Mouse (Mus musculus) adrenal gland, postnatal 14 days (tissue): ENCODE data around the gene Olfr1179. TPM values are rescaled to one million over a fixed set of nuclear protein-coding genes. Genes with fewer than 3 reads are reported as not detected.
"Not testable (repeated sequence)": the region's sequence is repeated elsewhere in the genome, so short reads cannot be mapped to it uniquely, and the experiment has no call there.

Experiments used
- DNase-seq: peaks from one replicate; pipeline ENCODE4 v3.0.0; 2021; ENCODE audit warnings: mixed read lengths
- long read RNA-seq, 2 experiments: library from polyadenylated mRNA; stranded (forward); transcript quantifications; one replicate each; pipeline ENCODE4 v2.0.0; 2021
- total RNA-seq: library from RNA; stranded (reverse); gene quantifications from 2 replicates; pipeline ENCODE4 v1.2.3, GENCODE M21; 2021

Olfr1179 gene
- total RNA-seq, result not detected in 2 replicates
- long read RNA-seq, experiment 1, result 0 reads
- long read RNA-seq, experiment 2, result 0 reads

DNA sequence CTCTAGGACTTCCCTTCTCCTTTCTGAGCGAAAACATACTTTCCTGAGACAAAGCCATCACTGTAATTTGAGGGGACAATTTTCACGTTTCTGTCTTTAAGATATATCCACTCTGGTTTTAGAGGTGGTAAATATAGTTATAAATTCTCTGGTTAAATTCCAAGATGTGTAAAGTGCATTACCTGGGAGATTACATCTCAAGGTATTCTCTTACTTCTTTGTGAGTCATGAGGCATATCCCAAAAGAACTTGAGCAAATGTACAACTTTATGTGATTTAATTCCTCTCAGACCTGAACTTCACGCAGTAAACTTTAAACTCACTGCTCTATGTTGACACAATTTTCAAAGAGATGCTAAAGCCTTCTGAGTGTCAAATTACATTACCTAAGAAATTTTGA is at the start of gene Olfr1179:
TSS of gene Olfr1179 (minus strand) at position 101 of the 400 bp plus-strand sequence.
- no peak for DNase-seq

DNA sequence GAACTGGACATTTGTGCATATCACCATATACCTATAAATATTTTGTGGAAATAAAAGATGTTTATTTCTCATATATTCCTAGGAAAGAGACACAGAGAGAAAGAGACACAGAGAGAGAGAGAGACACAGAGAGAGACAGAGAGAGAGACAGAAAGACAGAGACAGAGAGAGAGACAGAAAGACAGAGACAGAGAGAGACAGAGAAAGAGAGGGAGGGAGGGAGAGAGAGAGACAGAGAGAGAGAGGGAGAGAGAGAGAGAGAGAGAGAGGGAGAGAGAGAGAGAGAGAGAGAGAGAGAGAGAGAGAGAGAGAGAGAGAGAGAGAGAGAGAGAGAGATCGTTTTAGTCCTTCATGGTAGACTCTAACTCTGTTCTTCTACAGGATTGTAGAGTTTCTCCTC is 48.3 kb upstream of the Olfr1179 start, which contains the start of gene Olfr1183:
TSS of gene Olfr1183 (plus strand) at position 301 of the 400 bp plus-strand sequence.
- DNase-seq, result not testable (repeated sequence)

DNA sequence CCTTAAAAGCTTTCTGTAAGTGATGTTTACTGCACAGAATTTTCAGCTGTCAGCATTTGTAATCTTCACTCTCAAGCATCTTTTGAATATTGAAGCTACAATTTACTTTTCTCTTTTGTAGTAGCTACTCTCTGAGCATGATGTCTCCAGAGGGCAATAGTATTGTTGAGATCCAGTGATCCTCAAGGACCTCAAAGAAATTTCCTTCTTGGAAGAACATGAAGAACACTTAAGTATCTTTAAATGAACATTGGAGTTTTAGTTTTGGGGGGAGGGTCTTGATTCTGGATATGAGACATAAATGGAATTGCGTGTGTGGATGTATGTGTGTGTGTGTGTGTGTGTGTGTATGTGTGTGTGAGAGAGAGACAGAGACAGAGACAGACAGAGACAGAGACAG is 42.8 kb upstream of the Olfr1179 start, which contains the start of gene Gm13757:
TSS of gene Gm13757 (minus strand) at position 101 of the 400 bp plus-strand sequence.
- no peak for DNase-seq

DNA sequence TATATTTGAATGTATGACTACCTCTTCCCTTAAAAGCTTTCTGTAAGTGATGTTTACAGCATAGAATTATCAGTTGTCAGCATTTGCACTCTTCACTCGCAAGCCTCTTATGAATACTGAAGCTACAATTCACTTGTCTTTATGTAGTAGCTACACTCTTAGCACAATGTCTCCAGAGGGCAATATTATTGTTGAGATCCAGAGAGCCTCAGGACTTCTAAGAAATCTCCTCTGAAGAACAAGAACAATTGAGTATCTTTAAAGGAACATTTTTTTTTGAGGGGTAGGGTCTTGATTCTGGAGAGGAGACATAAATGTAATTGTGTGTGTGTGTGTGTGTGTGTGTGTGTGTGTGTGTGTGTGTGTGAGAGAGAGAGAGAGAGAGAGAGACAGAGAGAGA is 19.8 kb upstream of the Olfr1179 start, which contains the start of gene Olfr1181:
TSS of gene Olfr1181 (minus strand) at position 101 of the 400 bp plus-strand sequence.
- DNase-seq, result no peak

DNA sequence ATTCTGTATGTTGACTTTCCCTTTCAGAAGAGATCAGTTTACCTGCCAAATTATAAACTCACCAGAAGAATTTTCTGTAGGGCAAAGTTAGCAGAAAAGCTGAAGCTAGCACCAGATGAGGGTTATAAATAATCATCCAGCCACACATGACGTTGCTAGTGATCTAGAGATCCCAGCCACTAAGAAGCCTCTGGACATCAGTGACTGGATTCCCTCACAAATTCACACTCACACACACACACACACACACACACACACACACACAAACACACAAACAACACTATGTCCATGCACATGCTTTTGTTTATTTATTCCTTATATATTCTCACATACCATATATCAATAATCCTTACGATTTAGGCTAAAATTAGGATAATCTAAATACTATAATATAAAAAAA is 12.8 kb upstream of the Olfr1179 start, which contains the start of gene Olfr1180:
TSS of gene Olfr1180 (minus strand) at position 101 of the 400 bp plus-strand sequence.
- DNase-seq, result no peak

DNA sequence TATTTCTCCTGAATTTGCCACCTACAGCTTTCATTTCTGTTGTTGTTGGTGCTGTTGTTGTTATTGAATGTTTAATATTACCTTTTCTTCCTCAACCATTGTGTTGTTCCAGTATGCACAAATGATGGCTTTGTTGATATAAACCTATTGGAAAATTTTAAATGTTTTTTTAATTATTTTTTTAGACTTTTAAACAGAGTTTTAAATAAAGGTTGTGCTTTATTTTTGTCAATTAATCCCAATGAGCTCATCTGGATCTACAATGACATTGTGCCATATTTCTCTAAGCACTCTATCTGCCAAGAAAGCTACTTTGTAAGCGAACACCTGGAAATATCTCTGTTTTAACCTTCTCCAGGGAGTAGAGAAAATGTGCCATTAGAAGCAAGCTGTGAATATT is 19.5 kb downstream of the Olfr1179 start, which contains the start of gene Olfr1178:
TSS of gene Olfr1178 (plus strand) at position 301 of the 400 bp plus-strand sequence.
- DNase-seq, result no peak

DNA sequence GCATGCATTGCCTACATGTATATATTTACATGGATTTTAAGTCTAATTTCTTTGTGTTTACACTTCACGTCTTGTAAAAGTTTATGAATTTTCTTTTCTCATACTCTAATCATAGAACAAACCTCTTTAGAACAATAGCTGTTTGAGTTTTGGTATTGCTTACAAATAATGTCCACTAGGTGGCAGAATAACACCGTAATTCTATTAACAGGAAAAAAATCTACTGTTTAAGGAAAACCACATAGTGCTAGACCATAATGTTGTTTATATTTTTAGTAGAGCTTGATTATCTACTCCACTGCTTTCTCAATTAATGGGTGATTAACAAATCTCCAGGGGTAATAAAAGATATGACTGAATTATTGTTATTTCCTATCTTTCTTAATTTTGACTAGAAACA is 49.9 kb downstream of the Olfr1179 start:
- no peak for DNase-seq

Other genes with a start within 250 kb of the Olfr1179 start
- not detected in 2 replicates for gene Olfr1168, start 224.6 kb downstream of the Olfr1179 start, total RNA-seq
- not detected in 2 replicates for gene Olfr1170, start 178.1 kb downstream of the Olfr1179 start, total RNA-seq
- gene Olfr1173, start 126.6 kb downstream of the Olfr1179 start, total RNA-seq, result not detected in 2 replicates
- not detected in 2 replicates for gene Olfr1174-ps, start 91.3 kb downstream of the Olfr1179 start, total RNA-seq
- not detected in 2 replicates for gene Olfr1175-ps, start 79.2 kb downstream of the Olfr1179 start, total RNA-seq
- not detected in 2 replicates for gene Olfr1176, start 69.7 kb downstream of the Olfr1179 start, total RNA-seq
- gene Olfr1177-ps, start 60.0 kb downstream of the Olfr1179 start, total RNA-seq, result not detected in 2 replicates
- not detected in 2 replicates for gene Olfr1178, start 19.4 kb downstream of the Olfr1179 start, total RNA-seq
- not detected in 2 replicates for gene Olfr1180, start 12.7 kb upstream of the Olfr1179 start, total RNA-seq
- not detected in 2 replicates for gene Olfr1181, start 19.7 kb upstream of the Olfr1179 start, total RNA-seq
- not detected in 2 replicates for gene Gm13757, start 42.7 kb upstream of the Olfr1179 start, total RNA-seq
- gene Olfr1183, start 48.4 kb upstream of the Olfr1179 start, total RNA-seq, result not detected in 2 replicates
- not detected in 2 replicates for gene Olfr1184, start 77.1 kb upstream of the Olfr1179 start, total RNA-seq
- gene Olfr1185-ps1, start 86.9 kb upstream of the Olfr1179 start, total RNA-seq, result not detected in 2 replicates
- gene Olfr1186, start 112.1 kb upstream of the Olfr1179 start, total RNA-seq, result not detected in 2 replicates
- not detected in 2 replicates for gene Olfr1188, start 150.5 kb upstream of the Olfr1179 start, total RNA-seq
- not detected in 2 replicates for gene Olfr1189, start 180.0 kb upstream of the Olfr1179 start, total RNA-seq
- not detected in 2 replicates for gene Olfr1191-ps1, start 234.1 kb upstream of the Olfr1179 start, total RNA-seq
- gene Olfr1192-ps1, start 242.1 kb upstream of the Olfr1179 start, total RNA-seq, result not detected in 2 replicates